Mouse (Mus musculus) E14TG2a.4 (cell line): ENCODE results near the gene C130050O18Rik.

ENCODE experiments used
- CTCF ChIP-seq: conservative IDR thresholded peaks from 2 replicates; pipeline ENCODE4 v1.5.1; 2014; ENCODE audit warnings: low read length
- NANOG ChIP-seq: IDR thresholded peaks from 2 replicates; pipeline ENCODE4 v1.6.1; 2014; ENCODE audit warnings: borderline replicate concordance, low read length, mixed read lengths
- POU5F1 ChIP-seq: IDR thresholded peaks from 2 replicates; pipeline ENCODE4 v1.6.1; 2014; ENCODE audit warnings: low read length, borderline replicate concordance

DNA sequence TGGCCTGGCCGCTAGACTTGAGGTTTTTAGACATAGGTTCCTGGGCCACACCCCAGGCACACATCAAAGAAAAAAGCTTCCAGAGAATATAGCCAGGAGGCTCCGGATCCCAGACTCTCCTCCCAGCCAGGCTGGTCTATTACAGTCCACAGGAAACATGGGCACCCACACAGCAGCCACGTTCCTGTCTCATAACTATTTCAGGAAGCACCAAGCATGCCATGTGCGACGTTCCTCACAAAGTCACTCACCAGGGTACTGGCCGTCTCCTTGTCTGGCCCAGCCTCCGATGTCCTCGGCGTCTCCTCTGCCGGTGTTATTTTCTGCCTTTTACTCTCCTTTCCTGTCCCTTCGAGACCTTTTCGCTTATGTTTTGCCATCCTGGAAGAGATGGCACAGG, 50.1 kb downstream of the C130050O18Rik start:
- no peak for TF ChIP-seq CTCF
- TF ChIP-seq POU5F1, result no peak
- TF ChIP-seq NANOG, result no peak
